Mouse (Mus musculus) E14TG2a.4 (cell line): ENCODE results near the gene Pla2g6.

Experiments
- CTCF ChIP-seq: conservative IDR thresholded peaks from 2 replicates; pipeline ENCODE4 v1.5.1; 2014; ENCODE audit warnings: low read length
- NANOG ChIP-seq: IDR thresholded peaks from 2 replicates; pipeline ENCODE4 v1.6.1; 2014; ENCODE audit warnings: borderline replicate concordance, low read length, mixed read lengths

DNA sequence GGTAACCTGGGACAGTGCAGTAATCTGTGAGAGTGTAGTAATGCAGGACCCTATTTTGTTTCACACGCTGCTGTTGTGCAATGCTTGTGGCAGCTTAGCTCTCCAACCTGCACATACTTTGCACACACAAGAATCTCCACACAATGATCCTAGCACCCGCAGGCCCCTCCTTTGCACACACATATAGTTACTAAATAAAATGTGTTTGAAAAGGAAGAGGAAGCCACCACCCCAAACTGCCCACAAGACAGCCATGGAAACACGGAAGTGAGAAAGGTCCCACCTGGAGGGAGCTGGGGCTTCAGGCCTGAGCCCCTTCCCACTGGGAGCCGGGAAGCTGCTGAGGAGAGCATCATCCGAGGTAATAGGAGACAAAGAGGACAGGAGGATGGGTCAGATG lies 10.8 kb upstream of the Pla2g6 start:
- TF ChIP-seq CTCF = no peak
- no peak for TF ChIP-seq NANOG
